Mouse (Mus musculus): ENCODE results near the gene Gm17067.
"Not testable (repeated sequence)": the region's sequence is repeated elsewhere in the genome, so short reads cannot be mapped to it uniquely, and the experiment has no call there.

Gm17067 gene

GRCm38 (mm10) chr7:42726917-42727316 is at the start of gene Gm17067:
Gene Gm17067 (minus strand): TSS chr7:42727017.
- ATAC-seq (ENCODE audit: insufficient number of reproducible peaks, low FRiP score, low TSS enrichment) = not testable (repeated sequence)

- ATAC-seq (ENCODE audit: insufficient number of reproducible peaks, low FRiP score, low TSS enrichment) = no peak
Observed at GRCm38 (mm10) chr7:42749836-42750235, 23.0 kb upstream of the Gm17067 start.

- ATAC-seq (ENCODE audit: insufficient number of reproducible peaks, low FRiP score, low TSS enrichment) = no peak
Observed at GRCm38 (mm10) chr7:42738536-42739210, 11.9 kb upstream of the Gm17067 start.

GRCm38 (mm10) chr7:42693251-42693650 is 33.6 kb downstream of the Gm17067 start:
- not testable (repeated sequence) for ATAC-seq (ENCODE audit: insufficient number of reproducible peaks, low FRiP score, low TSS enrichment)

GRCm38 (mm10) chr7:42692362-42693158 is 34.3 kb downstream of the Gm17067 start, which contains the start of gene Zfp975:
Gene Zfp975 (minus strand): TSS chr7:42692742.
- peak; percentile 96 for ATAC-seq (ENCODE audit: insufficient number of reproducible peaks, low FRiP score, low TSS enrichment)

GRCm38 (mm10) chr7:42680081-42680480 is 46.7 kb downstream of the Gm17067 start:
- not testable (repeated sequence) for ATAC-seq (ENCODE audit: insufficient number of reproducible peaks, low FRiP score, low TSS enrichment)

GRCm38 (mm10) chr7:42679646-42680045 is 47.2 kb downstream of the Gm17067 start:
- not testable (repeated sequence) for ATAC-seq (ENCODE audit: insufficient number of reproducible peaks, low FRiP score, low TSS enrichment)

GRCm38 (mm10) chr7:42660140-42660539 is 66.7 kb downstream of the Gm17067 start:
- not testable (repeated sequence) for ATAC-seq (ENCODE audit: insufficient number of reproducible peaks, low FRiP score, low TSS enrichment)

Measured in cerebellum, adult (tissue).